Mouse (Mus musculus): ENCODE results near the gene Ssr2.

GRCm38 (mm10) chr3:88615117-88615516, 39.4 kb downstream of the Ssr2 start:
- TF ChIP-seq POLR2A (IDR thresholded peaks at IDR 0.05; ENCODE audit: insufficient read depth, low read depth, low read length) (no peak), CTCF (IDR thresholded peaks at IDR 0.05) (no peak)

Data from heart, adult 2 months (tissue).